Mouse (Mus musculus) heart, embryonic 13.5 days (tissue): ENCODE data around the gene Fbxw8. TPM values are rescaled to one million over a fixed set of nuclear protein-coding genes. Genes with fewer than 3 reads are reported as not detected.

Source experiments
- ATAC-seq: fragments of 200-750 bp; cut with Nextera tagmentation; 2 replicates; pipeline ENCODE4 v1.8.0; 2017; ENCODE audit warnings: moderate TSS enrichment; ENCODE audit not compliant: insufficient number of reproducible peaks, low FRiP score, low TSS enrichment; ENCODE audit errors: extremely low read depth
- H3K27ac ChIP-seq: fragments of 300-500 bp; sonication (generic); replicated peaks from 2 replicates; pipeline ENCODE4 v1.5.1; 2015; ENCODE audit warnings: moderate library complexity, mild to moderate bottlenecking, inconsistent platforms
- H3K27me3 ChIP-seq: fragments of 300-500 bp; sonication (generic); replicated peaks from 2 replicates; pipeline ENCODE4 v1.6.1; 2015; ENCODE audit warnings: mild to moderate bottlenecking, inconsistent platforms
- H3K36me3 ChIP-seq: fragments of 300-500 bp; sonication (generic); 2 replicates; pipeline ENCODE4 v1.6.1; 2015; ENCODE audit warnings: mild to moderate bottlenecking, inconsistent platforms
- H3K4me1 ChIP-seq: fragments of 300-500 bp; sonication (generic); 2 replicates; pipeline ENCODE4 v1.6.1; 2015; ENCODE audit warnings: inconsistent platforms
- H3K4me2 ChIP-seq: fragments of 300-500 bp; sonication (generic); 2 replicates; pipeline ENCODE4 v1.6.1; 2015; ENCODE audit warnings: inconsistent platforms, mild to moderate bottlenecking, moderate library complexity
- H3K4me3 ChIP-seq: fragments of 300-500 bp; sonication (generic); 2 replicates; pipeline ENCODE4 v1.5.1; 2015; ENCODE audit warnings: moderate library complexity, mild to moderate bottlenecking, inconsistent platforms
- H3K9ac ChIP-seq: fragments of 300-500 bp; sonication (generic); 2 replicates; pipeline ENCODE4 v1.6.1; 2015; ENCODE audit warnings: inconsistent platforms, mild to moderate bottlenecking, moderate library complexity
- H3K9me3 ChIP-seq: fragments of 300-500 bp; sonication (generic); 2 replicates; pipeline ENCODE4 v1.6.1; 2016; ENCODE audit warnings: inconsistent platforms
- WGBS: fragments of 180-500 bp; shearing (Covaris S2); methylation state at CpG from one replicate; pipeline ENCODE4 v1.1.7; 2015; ENCODE audit warnings: mixed read lengths; 5-methylcytosine and 5-hydroxymethylcytosine counted together
- polyA plus RNA-seq: library from polyadenylated mRNA; unstranded; fragments of >200 nt; fragmentation: Nextera tagmentation; extraction: Ambion mirVana; gene quantifications from 2 replicates; pipeline ENCODE4 v1.2.1, GENCODE M21; 2015

Gene Fbxw8
- polyA plus RNA-seq, 1 experiment from 2014 or later: 21.5 TPM

DNA sequence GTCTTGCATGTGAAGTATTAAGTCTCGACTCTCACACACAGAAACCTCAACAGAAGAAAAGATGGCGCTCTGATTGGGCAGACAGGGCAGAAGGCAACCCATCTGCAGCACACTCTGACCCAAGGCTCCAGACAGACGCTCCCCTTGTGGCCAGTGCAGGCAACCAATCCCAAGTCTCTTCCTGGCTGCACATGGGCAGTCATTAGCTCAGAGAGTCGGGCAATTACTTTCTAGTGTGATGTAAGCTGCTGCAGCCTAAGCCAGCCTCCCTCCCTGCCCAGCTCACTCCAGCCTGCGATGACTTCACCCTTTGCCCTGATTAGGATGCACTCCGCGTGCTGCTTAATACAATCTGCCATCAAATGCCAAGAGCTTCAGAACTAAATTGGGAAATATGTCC lies 66.2 kb downstream of the Fbxw8 start:
- Histone ChIP-seq H3K27ac (peak overlapping the region; percentile 73), H3K36me3 (peaks cover 42% of the 10 kb centered on the region), H3K4me3 (no peak overlapping the region), H3K4me1 (peaks cover 58% of the 10 kb centered on the region), H3K4me2 (peak overlapping the region; percentile 41), H3K9me3 (no peaks in the 10 kb centered on the region), H3K9ac (peak overlapping the region; percentile 63), H3K27me3 (no peaks in the 10 kb centered on the region)
- 35% methylated on average over 7 of the region's 7 CpGs for WGBS
- ATAC-seq: peak; percentile 47; the same call in 1 of the 2 replicates

GRCm38 (mm10) chr5:118086956-118087355 lies 68.3 kb downstream of the Fbxw8 start:
- Histone ChIP-seq H3K27me3 (no peaks in the 10 kb centered on the region), H3K4me3 (no peak overlapping the region), H3K4me1 (peaks cover 79% of the 10 kb centered on the region), H3K27ac (no peak overlapping the region), H3K4me2 (no peak overlapping the region), H3K9ac (no peak overlapping the region), H3K9me3 (no peaks in the 10 kb centered on the region), H3K36me3 (peaks cover 26% of the 10 kb centered on the region)
- WGBS: 45% methylated on average over 7 of the region's 7 CpGs
- no peak for ATAC-seq

GRCm38 (mm10) chr5:118085313-118085712 lies 70.0 kb downstream of the Fbxw8 start:
- 74% methylated on average over 7 of the region's 7 CpGs for WGBS
- Histone ChIP-seq H3K9ac (no peak overlapping the region), H3K27ac (no peak overlapping the region), H3K4me3 (no peak overlapping the region), H3K36me3 (peaks cover 16% of the 10 kb centered on the region), H3K4me1 (peaks cover 93% of the 10 kb centered on the region), H3K27me3 (no peaks in the 10 kb centered on the region), H3K4me2 (no peak overlapping the region), H3K9me3 (no peaks in the 10 kb centered on the region)
- ATAC-seq: no peak

GRCm38 (mm10) chr5:118084171-118084727 lies 71.0 kb downstream of the Fbxw8 start:
- Histone ChIP-seq H3K27me3 (no peaks in the 10 kb centered on the region), H3K9ac (peak overlapping the region; percentile 63; the same call in 1 of the 2 replicates), H3K4me2 (no peak overlapping the region), H3K27ac (peak overlapping the region; percentile 53; the same call in 1 of the 2 replicates), H3K4me1 (peaks cover 93% of the 10 kb centered on the region), H3K4me3 (no peak overlapping the region), H3K36me3 (peaks cover 17% of the 10 kb centered on the region), H3K9me3 (no peaks in the 10 kb centered on the region)
- no peak for ATAC-seq
- WGBS: 54% methylated on average over 10 of the region's 10 CpGs

DNA sequence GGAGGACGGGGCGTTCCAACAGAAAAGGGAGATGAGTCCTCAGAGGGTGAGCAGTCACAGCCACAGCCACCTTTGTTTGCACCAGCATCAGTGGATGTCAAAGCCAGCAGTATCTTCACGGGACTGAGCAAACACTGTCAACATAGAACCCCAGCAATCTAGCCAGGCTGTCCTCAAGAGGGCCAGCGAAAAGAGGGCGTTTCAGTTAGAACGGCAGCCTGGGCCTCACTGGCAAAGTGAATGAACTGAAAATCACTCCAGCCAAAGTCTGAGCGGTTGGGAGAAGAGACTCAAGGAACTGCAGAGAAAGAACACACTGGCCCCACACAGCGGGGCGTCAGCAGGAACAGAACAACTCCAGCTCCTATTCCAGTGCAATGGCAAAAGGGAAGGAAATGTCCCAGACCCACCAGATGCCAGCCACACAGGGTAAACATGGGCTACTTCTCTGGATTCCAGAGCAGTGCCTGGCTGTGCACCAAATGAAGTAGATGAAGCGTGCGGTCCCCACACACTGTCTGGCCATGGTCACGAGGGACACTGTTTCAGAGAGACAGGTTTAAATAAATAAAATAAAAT lies 72.1 kb downstream of the Fbxw8 start:
- ATAC-seq: no peak
- no peaks in the 10 kb centered on the region for H3K27me3 ChIP-seq
- H3K4me1 ChIP-seq: peaks cover 96% of the 10 kb centered on the region
- no peaks in the 10 kb centered on the region for H3K9me3 ChIP-seq
- H3K9ac ChIP-seq: no peak overlapping the region
- H3K4me3 ChIP-seq: no peak overlapping the region
- H3K27ac ChIP-seq: no peak overlapping the region
- peaks cover 17% of the 10 kb centered on the region for H3K36me3 ChIP-seq
- H3K4me2 ChIP-seq: no peak overlapping the region
- WGBS: 70% methylated on average over 12 of the region's 12 CpGs

DNA sequence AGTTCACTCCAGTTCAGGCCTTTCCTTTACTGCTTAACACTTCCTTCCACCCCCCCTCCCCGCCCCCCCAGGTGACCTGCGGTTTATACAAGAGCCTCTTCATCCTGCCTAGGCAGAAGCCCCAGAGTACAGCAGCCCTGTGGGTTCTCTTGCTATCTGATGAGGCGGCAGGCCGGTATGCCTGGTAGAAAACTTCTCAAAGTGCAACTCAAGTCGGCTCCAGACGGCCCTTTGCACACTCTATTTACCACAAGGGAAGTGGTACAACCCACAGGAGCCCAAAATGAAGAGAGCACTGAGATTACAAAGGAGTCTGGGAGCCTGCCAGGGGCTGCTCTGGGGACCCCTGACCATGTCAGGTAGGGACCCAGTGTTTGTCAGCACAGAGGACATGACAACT lies 73.3 kb downstream of the Fbxw8 start:
- H3K4me1 ChIP-seq: peaks cover 90% of the 10 kb centered on the region
- no peak overlapping the region for H3K4me3 ChIP-seq
- H3K9ac ChIP-seq: peak overlapping the region; percentile 44
- H3K4me2 ChIP-seq: no peak overlapping the region
- H3K27ac ChIP-seq: no peak overlapping the region
- no peaks in the 10 kb centered on the region for H3K9me3 ChIP-seq
- no peak for ATAC-seq
- no peaks in the 10 kb centered on the region for H3K27me3 ChIP-seq
- WGBS: 49% methylated on average over 6 of the region's 6 CpGs
- H3K36me3 ChIP-seq: peaks cover 23% of the 10 kb centered on the region

DNA sequence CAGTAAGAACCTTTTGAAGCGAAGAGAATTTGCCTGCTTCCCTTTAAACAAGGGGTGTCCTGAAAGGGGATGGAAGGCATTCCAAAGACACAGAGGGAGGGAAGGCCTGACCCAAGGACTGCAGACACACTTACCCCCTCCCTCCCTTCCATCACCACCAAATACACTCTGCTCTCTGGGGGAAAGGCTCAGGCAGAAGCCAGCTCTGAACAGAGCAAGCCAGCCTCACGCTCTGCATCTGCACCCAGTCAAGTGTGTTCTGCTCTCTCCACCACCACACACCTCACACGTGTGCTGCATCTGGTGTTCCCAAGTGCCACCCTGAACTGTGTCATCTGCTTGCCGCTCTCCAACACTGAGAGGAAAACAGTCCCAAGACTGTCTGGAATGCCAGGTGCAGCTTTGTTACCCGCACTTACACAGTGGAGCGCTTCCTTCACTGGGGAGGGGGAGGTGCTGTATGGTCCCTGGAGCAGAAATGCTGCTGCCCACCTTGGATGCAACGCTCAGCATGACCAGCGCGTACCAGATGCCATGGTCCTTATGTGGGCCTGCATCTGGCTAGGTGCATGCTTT lies 73.8 kb downstream of the Fbxw8 start:
- Histone ChIP-seq H3K27me3 (no peaks in the 10 kb centered on the region), H3K9me3 (no peaks in the 10 kb centered on the region), H3K4me2 (no peak overlapping the region), H3K27ac (no peak overlapping the region), H3K36me3 (peaks cover 28% of the 10 kb centered on the region), H3K4me3 (no peak overlapping the region), H3K4me1 (peaks cover 90% of the 10 kb centered on the region), H3K9ac (peak overlapping the region; percentile 44)
- no peak for ATAC-seq
- whole genome bisulfite sequencing: 72% methylated on average over 9 of the region's 9 CpGs

- ATAC-seq: no peak
- Histone ChIP-seq H3K27me3 (no peaks in the 10 kb centered on the region), H3K9me3 (no peaks in the 10 kb centered on the region), H3K36me3 (peaks cover 45% of the 10 kb centered on the region), H3K9ac (no peak overlapping the region), H3K4me3 (no peak overlapping the region), H3K4me2 (no peak overlapping the region), H3K27ac (no peak overlapping the region), H3K4me1 (peaks cover 82% of the 10 kb centered on the region)
- WGBS: 66% methylated on average over 11 of the region's 11 CpGs
These were observed 75.4 kb downstream of the Fbxw8 start for GRCm38 (mm10) chr5:118079839-118080250.

- Histone ChIP-seq H3K4me3 (no peak overlapping the region), H3K27ac (no peak overlapping the region), H3K9me3 (no peaks in the 10 kb centered on the region), H3K4me1 (peaks cover 78% of the 10 kb centered on the region), H3K36me3 (peaks cover 49% of the 10 kb centered on the region), H3K4me2 (no peak overlapping the region), H3K9ac (0 out of 2 replicates have a peak overlapping the region, but pooled peaks have one; percentile 5), H3K27me3 (no peaks in the 10 kb centered on the region)
- no peak for ATAC-seq
- 59% methylated on average over 6 of the region's 6 CpGs for WGBS
These were observed 75.9 kb downstream of the Fbxw8 start for GRCm38 (mm10) chr5:118079354-118079753.

- Histone ChIP-seq H3K27me3 (no peaks in the 10 kb centered on the region), H3K4me2 (no peak overlapping the region), H3K9me3 (no peaks in the 10 kb centered on the region), H3K36me3 (peaks cover 58% of the 10 kb centered on the region), H3K9ac (no peak overlapping the region), H3K4me3 (no peak overlapping the region), H3K4me1 (peaks cover 70% of the 10 kb centered on the region), H3K27ac (no peak overlapping the region)
- 57% methylated on average over 6 of the region's 6 CpGs for WGBS
- ATAC-seq: no peak
These were observed 76.7 kb downstream of the Fbxw8 start for GRCm38 (mm10) chr5:118078550-118078949.

GRCm38 (mm10) chr5:118076721-118077592 lies 78.3 kb downstream of the Fbxw8 start:
- 80% methylated on average over 15 of the region's 15 CpGs for WGBS
- Histone ChIP-seq H3K4me2 (no peak overlapping the region), H3K27me3 (no peaks in the 10 kb centered on the region), H3K36me3 (peaks cover 68% of the 10 kb centered on the region), H3K9me3 (no peaks in the 10 kb centered on the region), H3K4me1 (peaks cover 55% of the 10 kb centered on the region), H3K4me3 (no peak overlapping the region), H3K27ac (no peak overlapping the region), H3K9ac (0 out of 2 replicates have a peak overlapping the region, but pooled peaks have one; percentile 19)
- no peak for ATAC-seq
